Mouse (Mus musculus) limb, embryonic 12.5 days (tissue): ENCODE data around the gene Cytip. TPM values are rescaled to one million over a fixed set of nuclear protein-coding genes. Genes with fewer than 3 reads are reported as not detected.

Experiments used
- ATAC-seq: fragments of 200-750 bp; cut with Nextera tagmentation; 2 replicates; pipeline ENCODE4 v1.8.0; 2017; ENCODE audit warnings: low read depth, moderate TSS enrichment; ENCODE audit not compliant: insufficient number of reproducible peaks, insufficient read depth, low FRiP score, low TSS enrichment
- H3K27ac ChIP-seq: fragments of 300-500 bp; sonication (generic); 2 replicates; pipeline ENCODE4 v1.5.1; 2016; ENCODE audit warnings: mild to moderate bottlenecking, moderate library complexity
- H3K27me3 ChIP-seq: fragments of 300-500 bp; sonication (generic); 2 replicates; pipeline ENCODE4 v1.6.1; 2016; ENCODE audit warnings: mild to moderate bottlenecking, moderate library complexity
- H3K36me3 ChIP-seq: fragments of 300-500 bp; sonication (generic); 2 replicates; pipeline ENCODE4 v1.6.1; 2016; ENCODE audit warnings: mild to moderate bottlenecking, moderate library complexity
- H3K4me1 ChIP-seq: fragments of 300-500 bp; sonication (generic); replicated peaks from 2 replicates; pipeline ENCODE4 v1.6.1; 2016
- H3K4me2 ChIP-seq: fragments of 300-500 bp; sonication (generic); 2 replicates; pipeline ENCODE4 v1.6.1; 2016; ENCODE audit warnings: mild to moderate bottlenecking, moderate library complexity
- H3K4me3 ChIP-seq: fragments of 300-500 bp; sonication (generic); replicated peaks from 2 replicates; pipeline ENCODE4 v1.5.1; 2016; ENCODE audit warnings: mild to moderate bottlenecking
- H3K9ac ChIP-seq: fragments of 300-500 bp; sonication (generic); replicated peaks from 2 replicates; pipeline ENCODE4 v1.6.1; 2016; ENCODE audit warnings: mild to moderate bottlenecking, moderate library complexity
- H3K9me3 ChIP-seq: fragments of 300-500 bp; sonication (generic); 2 replicates; pipeline ENCODE4 v1.6.1; 2016; ENCODE audit warnings: mild to moderate bottlenecking, moderate library complexity
- WGBS: fragments of 180-500 bp; shearing (Covaris S2); methylation state at CpG from one replicate; pipeline ENCODE4 v1.1.7; 2016; 5-methylcytosine and 5-hydroxymethylcytosine counted together
- polyA plus RNA-seq: library from polyadenylated mRNA; unstranded; fragments of >200 nt; fragmentation: Nextera tagmentation; extraction: Ambion mirVana; gene quantifications from 2 replicates; pipeline ENCODE4 v1.2.1, GENCODE M21; 2016

The Cytip gene
- polyA plus RNA-seq, 1 experiment from 2014 or later, result 0.68 TPM

DNA sequence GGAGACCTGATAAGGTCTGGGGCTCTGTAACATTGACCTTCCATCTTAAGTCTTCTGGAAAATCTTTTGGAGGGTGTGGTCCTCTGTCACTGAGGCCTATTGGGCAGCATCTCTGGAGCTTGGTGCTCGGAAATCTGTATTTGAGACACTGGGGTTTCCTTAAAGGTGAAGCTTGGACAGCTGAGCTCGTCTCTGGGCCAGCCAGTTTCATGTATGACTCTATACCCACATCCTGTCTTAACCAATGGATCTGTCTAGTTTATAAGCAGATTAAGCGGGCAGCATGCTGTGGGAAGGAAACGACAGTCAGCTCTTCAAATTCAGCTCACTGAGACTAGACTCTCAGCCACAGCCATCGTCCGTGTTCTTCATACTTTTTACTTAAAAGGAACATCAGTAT lies 88.3 kb downstream of the Cytip start:
- Histone ChIP-seq H3K27ac (no peak overlapping the region), H3K4me3 (no peak overlapping the region), H3K4me1 (no peaks in the 10 kb centered on the region), H3K4me2 (no peak overlapping the region), H3K9ac (no peak overlapping the region), H3K36me3 (no peaks in the 10 kb centered on the region), H3K9me3 (no peaks in the 10 kb centered on the region), H3K27me3 (no peaks in the 10 kb centered on the region)
- no peak for ATAC-seq
- WGBS, result 86% methylated on average over 6 of the region's 6 CpGs

DNA sequence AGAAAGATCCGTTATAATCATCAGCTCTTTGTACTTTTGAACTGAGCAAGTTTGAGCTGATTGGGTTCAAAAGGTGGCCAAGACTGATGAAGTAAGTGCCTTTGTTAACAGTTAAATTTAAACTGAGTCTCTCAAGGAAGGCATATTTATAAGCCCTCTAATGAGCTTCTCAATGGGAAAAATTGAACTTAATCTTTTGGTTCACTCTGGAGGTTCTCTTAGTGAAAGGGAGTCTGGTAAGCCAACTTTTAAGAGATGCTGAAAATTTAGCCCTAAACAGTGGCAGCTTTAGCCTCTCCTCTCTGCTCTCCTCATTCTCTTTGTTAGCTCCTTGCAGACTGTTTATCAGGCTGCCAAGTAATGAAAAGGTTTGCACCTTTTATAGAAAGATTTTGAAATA lies 100.5 kb downstream of the Cytip start:
- Histone ChIP-seq H3K9ac (no peak overlapping the region), H3K4me1 (no peaks in the 10 kb centered on the region), H3K36me3 (no peaks in the 10 kb centered on the region), H3K9me3 (no peaks in the 10 kb centered on the region), H3K4me3 (no peak overlapping the region), H3K27me3 (no peaks in the 10 kb centered on the region), H3K4me2 (no peak overlapping the region), H3K27ac (no peak overlapping the region)
- 43% methylated on average over 1 of the region's 1 CpGs for WGBS
- no peak for ATAC-seq

- H3K27me3 ChIP-seq, result no peaks in the 10 kb centered on the region
- no peaks in the 10 kb centered on the region for H3K36me3 ChIP-seq
- no peak overlapping the region for H3K4me3 ChIP-seq
- no peaks in the 10 kb centered on the region for H3K9me3 ChIP-seq
- no peaks in the 10 kb centered on the region for H3K4me1 ChIP-seq
- H3K9ac ChIP-seq, result no peak overlapping the region
- no peak overlapping the region for H3K4me2 ChIP-seq
- no peak for ATAC-seq
- H3K27ac ChIP-seq, result no peak overlapping the region
- WGBS, result 83% methylated on average over 1 of the region's 1 CpGs
Measured at GRCm38 (mm10) chr2:58086420-58086819, 108.9 kb downstream of the Cytip start.

GRCm38 (mm10) chr2:58079849-58080248 lies 115.5 kb downstream of the Cytip start:
- H3K27me3 ChIP-seq, result no peaks in the 10 kb centered on the region
- no peak for ATAC-seq
- no peak overlapping the region for H3K9ac ChIP-seq
- H3K4me3 ChIP-seq, result no peak overlapping the region
- no peak overlapping the region for H3K4me2 ChIP-seq
- WGBS, result 69% methylated on average over 1 of the region's 1 CpGs
- no peak overlapping the region for H3K27ac ChIP-seq
- no peaks in the 10 kb centered on the region for H3K36me3 ChIP-seq
- H3K4me1 ChIP-seq, result no peaks in the 10 kb centered on the region
- no peaks in the 10 kb centered on the region for H3K9me3 ChIP-seq

Other genes with a start within 250 kb of the Cytip start
- 3.8 and 4.9 TPM in 2 replicates for gene Galnt5, start 197.6 kb downstream of the Cytip start, polyA plus RNA-seq
- 0.09 TPM in 1 of 2 replicates, not detected in the other for gene Ermn, start 142.7 kb downstream of the Cytip start, polyA plus RNA-seq
- 0.05 and 0.15 TPM in 2 replicates for gene Acvr1c, start 162.4 kb upstream of the Cytip start, polyA plus RNA-seq